Mouse (Mus musculus): Measurements from ENCODE around the gene Tfcp2.

Gene Tfcp2

GRCm38 (mm10) chr15:100551326-100552307 is at the start of gene Tfcp2:
TSS of gene Tfcp2 (minus strand) at chr15:100552008.
- DNase-seq (ENCODE audit: low spot score): peak; percentile 95

- no peak for DNase-seq (ENCODE audit: low spot score)
Observed at GRCm38 (mm10) chr15:100600696-100601272, 49.0 kb upstream of the Tfcp2 start.

GRCm38 (mm10) chr15:100600047-100600695 is 48.4 kb upstream of the Tfcp2 start:
- DNase-seq (ENCODE audit: low spot score): no peak

GRCm38 (mm10) chr15:100599276-100600046 is 47.7 kb upstream of the Tfcp2 start, which contains the start of gene Pou6f1:
TSS of gene Pou6f1 (minus strand) at chr15:100599984.
- DNase-seq (ENCODE audit: low spot score): no peak

DNA sequence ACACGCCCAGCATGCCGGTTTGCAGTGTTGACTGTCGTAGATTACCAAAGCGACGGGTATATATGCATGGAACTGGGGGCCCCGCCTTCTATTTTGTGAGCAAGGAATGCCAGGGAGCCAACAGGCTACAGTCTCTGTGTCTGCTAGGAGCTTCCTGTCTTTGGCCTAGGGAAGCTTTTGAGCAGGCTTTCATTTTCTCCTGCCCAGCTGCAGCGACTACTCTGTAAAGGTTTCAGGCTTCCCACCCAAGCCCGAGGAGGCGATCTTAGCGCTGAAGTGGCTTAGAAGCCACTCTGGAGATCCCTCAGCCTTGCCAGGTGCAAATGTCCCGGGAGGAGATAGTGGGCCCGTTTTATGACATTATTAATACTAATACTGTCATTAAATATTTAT is 47.1 kb upstream of the Tfcp2 start:
- no peak for DNase-seq (ENCODE audit: low spot score)

DNA sequence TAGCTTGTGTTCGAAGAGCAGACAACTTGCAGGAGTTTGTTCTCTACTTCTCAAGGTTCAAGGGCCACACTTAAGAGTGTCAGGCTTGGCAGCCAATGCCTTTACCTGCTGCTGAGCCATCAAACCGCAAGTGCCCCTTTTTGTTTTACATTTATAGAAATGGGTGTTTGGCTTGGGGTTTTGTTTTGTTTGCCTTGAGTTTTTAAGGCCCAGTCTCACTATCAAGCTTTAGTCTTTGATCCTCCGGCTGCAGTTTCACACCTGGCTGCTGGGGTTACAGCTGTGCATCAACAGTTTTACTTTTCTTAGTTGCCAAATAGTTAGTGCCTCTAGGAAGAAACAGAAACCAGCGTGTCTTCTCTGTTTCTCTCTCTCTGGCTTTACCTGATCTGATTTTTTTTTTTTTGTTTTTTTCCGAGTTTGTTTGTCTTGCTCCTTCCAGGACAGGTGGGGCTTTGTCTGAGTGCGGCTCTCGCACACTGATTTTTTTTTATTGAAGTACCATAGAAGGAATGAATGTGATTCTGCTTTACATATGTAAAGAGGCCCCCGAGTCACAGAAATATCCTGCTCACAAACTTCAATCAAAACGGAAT is 46.6 kb upstream of the Tfcp2 start:
- DNase-seq (ENCODE audit: low spot score): no peak

- DNase-seq (ENCODE audit: low spot score): no peak
Observed at GRCm38 (mm10) chr15:100592817-100593216, 41.0 kb upstream of the Tfcp2 start.

- no peak for DNase-seq (ENCODE audit: low spot score)
Observed at GRCm38 (mm10) chr15:100590436-100590835, 38.6 kb upstream of the Tfcp2 start.

DNA sequence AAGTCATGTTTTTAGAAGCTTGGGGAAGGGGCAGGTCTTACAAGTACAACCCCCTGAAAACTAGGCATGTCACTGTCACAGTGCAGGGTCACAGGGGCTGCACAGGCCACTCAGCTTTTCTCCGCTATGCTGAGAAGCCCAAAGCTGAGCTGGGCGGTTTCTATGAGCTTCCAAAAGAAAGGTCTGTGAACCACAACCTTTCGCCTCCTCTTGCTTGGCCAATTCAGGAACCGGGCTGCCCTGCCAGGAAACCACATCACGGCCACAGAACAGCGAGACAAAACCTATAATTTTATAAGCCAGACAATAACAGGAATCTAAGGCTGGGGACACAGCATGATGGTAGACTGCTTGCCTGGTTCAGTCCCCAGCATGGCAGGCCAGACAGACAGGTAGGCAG is 36.5 kb upstream of the Tfcp2 start:
- no peak for DNase-seq (ENCODE audit: low spot score)

DNA sequence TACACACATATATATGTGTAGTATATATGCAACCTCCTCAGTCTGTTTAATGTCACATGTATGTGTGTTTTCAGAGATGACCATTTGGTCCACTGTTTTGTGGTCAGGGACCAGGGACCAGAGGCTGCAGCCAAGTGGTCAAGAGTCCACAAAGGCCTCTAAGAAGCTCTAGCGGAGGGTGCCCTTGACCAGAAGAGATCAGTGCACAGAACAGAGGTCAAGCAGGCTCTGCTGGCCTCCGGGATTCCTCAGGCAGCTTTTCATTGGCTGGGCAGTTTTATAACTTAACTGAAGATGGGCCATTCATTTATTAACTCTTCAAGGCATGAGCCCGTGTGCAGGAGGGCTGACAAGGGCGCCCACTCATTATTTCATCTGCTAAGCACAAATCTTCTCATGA is 35.4 kb upstream of the Tfcp2 start:
- no peak for DNase-seq (ENCODE audit: low spot score)

DNA sequence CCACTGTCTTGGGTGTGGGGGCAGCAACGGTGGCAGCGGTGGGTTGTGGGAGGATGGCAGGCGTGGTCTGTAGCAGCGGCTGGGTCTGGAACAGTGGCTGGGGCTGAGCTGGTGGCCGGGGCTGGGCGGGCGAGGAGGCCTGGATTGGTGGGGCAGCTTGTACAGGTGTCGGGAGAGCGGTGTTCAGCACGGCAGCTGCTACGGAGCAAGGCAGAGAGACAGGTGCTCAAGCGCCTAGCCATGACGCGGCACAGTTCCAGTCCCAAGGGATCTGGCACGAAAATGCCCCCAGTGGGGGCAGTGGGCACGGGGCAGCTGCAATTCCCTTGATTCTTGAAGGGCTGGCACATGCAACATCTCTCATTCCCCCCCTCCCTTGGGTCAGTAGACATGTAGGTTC is 34.1 kb upstream of the Tfcp2 start:
- no peak for DNase-seq (ENCODE audit: low spot score)

DNA sequence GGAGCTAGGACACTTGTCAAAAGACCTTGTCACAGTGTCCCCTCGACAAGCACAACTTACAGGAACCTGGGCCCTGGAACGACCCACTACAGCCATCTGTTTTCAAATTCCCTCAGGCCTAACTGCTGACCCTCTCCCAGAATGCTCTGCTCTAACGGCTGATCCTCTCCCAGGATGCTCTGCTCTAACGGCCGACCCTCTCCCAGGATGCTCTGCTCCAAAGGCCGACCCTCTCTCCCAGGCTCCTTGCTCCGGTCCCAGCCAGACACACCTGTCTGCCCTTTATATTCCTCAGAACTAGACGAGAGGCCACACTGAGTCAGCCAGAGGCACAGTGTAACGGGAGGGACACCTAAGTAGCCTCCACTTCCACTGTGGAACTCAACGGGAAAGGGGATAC is 28.3 kb upstream of the Tfcp2 start:
- no peak for DNase-seq (ENCODE audit: low spot score)

DNA sequence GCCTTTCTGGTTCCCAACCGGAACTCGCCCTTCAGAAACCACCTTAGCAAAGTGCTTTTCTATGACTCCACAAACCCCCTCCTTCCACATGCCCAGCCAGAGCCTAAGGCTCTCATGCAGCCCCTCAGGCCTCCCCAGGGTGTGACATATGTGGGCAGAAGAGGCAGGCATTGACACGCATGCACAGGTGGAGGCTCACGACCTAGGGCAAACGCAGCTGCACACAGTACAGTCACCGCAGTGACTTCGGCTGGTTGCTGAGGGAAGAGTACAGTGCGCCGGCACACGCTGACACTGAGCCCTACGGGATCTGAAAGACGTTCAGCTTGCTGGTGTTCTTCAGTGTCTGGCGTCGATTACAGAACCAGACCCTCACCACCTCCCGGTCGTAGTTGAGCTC is 26.2 kb upstream of the Tfcp2 start:
- DNase-seq (ENCODE audit: low spot score): no peak

- DNase-seq (ENCODE audit: low spot score): no peak
Observed at GRCm38 (mm10) chr15:100576810-100577209, 25.0 kb upstream of the Tfcp2 start.

GRCm38 (mm10) chr15:100576392-100576791 is 24.6 kb upstream of the Tfcp2 start:
- no peak for DNase-seq (ENCODE audit: low spot score)

- no peak for DNase-seq (ENCODE audit: low spot score)
Observed at GRCm38 (mm10) chr15:100575366-100575765, 23.6 kb upstream of the Tfcp2 start.

DNA sequence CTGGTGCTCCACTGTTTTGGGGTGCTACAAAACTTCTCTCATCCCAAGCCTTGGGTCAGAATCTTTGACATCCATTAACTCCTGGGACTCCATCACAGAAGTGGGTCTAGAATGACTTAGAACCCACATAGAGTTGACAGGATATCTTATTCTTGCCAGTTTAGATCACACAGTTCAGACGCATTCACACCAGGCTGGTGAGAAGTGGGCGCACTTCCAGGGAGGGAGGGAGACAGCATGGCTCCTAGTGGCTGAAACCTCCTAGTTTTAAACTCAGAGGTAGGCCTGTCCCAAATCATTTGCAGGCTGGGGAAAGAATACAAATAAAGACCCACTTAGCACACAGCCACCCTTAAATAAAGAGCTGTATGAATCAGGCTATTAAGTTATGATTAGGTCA is 22.6 kb upstream of the Tfcp2 start:
- no peak for DNase-seq (ENCODE audit: low spot score)

DNA sequence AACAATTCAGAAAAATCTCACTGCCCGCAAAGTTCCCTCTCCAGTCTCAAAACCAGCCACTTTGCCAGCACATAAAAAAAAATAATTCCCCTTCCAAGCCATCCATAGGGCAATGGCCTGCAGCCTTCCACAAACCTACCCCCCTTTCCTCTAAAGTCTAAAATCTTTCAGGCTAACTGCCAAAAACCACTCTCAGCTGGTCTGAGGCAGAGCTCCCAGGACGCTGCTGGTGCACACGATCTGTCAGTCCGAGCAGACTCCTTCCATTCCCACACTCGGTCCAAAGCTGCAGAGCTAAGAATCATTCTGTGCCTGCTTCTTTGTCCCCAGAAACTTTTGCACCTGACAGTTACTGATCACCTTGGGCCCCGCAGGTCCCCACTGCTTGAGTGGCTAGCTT is 22.1 kb upstream of the Tfcp2 start:
- no peak for DNase-seq (ENCODE audit: low spot score)

DNA sequence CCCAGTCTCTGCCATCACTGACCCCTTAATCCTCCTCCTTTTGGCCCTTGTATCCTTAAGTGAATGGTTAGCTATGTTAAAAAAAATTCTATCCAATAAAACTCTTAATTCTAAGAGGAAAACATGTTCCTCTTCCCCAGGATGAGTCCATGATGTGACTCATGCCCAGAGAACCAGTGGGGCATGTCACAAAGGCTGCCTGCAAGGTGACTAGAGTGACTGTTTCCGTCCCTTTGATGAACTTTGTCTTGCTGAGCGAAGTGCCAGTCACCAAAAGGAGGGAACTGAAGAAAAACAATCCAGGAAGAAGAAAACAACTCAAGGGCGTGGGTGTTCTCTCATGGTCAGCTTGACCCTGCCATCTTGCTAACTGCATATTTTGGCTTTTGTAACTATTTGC is 17.4 kb upstream of the Tfcp2 start:
- DNase-seq (ENCODE audit: low spot score): no peak

GRCm38 (mm10) chr15:100566531-100566930 is 14.7 kb upstream of the Tfcp2 start:
- no peak for DNase-seq (ENCODE audit: low spot score)

DNA sequence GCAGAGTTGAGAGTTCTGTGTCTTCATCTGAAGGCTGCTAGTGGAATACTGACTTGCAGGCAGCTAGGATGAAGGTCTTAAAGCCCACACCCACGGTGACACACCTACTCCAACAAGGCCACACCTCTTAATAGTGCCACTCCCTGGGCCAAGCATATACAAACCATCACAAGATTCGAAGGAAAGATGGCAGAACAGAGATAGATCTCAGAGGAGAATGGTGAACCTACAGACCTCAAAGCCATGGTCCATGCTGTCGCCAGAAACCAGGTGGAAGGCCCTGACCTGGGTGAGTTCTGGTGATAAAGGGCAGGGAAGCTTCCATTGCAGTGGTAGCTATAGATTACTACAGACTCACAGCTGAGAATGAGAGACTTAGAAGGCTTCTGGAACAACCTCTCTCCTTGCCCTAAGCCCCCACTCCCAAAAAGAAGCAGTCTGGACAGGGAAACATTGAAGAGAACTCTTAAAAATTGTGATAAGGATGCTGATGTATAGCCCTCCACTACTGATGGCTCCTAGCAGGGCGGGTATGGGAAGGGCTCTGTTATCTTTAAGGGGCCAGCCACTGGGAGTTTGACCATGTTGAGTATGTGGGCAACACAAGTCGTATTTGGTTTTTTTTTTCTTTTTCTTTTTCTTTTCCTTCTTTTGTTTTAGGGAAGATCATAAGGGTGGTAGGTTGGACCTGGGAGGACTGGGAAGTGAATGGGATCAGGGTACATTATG is 6.1 kb upstream of the Tfcp2 start:
- DNase-seq (ENCODE audit: low spot score): peak; percentile 37

Measured in c-Kit-positive CD71-positive TER-119-positive erythroid progenitor cells, embryonic 14.5 days (primary cell).